Mouse (Mus musculus): Measurements from ENCODE around the gene Rcc2. TPM values are rescaled to one million over a fixed set of nuclear protein-coding genes. Genes with fewer than 3 reads are reported as not detected.

Gene Rcc2
- total and polyA plus RNA-seq, 3 experiments: 106 to 525 (median 205) TPM

DNA sequence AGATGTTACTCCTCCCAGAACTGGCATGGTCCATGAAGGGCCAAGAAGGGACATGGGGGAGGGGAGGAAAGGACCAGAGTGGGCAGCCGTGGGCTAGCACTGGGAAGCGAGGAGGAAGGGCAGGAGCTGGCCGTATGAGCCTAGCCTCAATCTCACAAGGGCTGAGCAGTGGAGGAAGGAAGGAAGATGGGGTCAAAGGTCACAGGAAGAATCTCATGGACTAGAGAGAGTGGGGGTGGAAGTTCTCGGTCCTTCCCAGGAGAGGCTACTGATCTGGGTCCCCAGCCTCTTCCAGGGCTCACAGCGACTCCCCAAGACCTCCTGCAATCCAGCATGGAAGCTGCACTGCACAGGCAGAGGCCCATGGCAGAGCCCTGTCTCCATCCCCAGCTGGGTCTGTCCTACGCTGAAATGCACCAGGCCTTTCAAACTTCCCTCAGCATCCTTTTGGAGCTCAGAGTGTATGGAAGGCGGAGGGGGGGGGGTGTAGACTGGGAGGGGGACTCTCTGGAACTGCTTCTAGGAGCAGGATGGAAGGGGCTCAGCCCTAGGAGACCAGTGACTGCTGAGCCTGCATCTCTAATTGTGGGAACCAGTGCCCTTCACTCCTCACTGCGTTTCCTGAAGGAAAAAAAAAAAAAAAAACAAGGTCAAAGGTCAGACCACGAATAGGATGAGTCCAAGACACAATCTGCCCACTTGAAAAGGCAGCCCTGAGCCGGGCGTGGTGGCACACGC lies 26.6 kb upstream of the Rcc2 start:
- H3K4me1 ChIP-seq (ENCODE audit: insufficient read depth, low read depth, low read length): peaks cover 2% of the 10 kb centered on the region; the same call in 1 of the 2 replicates
- H3K36me3 ChIP-seq (replicated peaks): no peaks in the 10 kb centered on the region
- H3K27me3 ChIP-seq (ENCODE audit: insufficient read depth, low read length): peaks cover 15% of the 10 kb centered on the region; the same call in 1 of the 2 replicates
- DNase-seq (ENCODE audit: low spot score) (no peak), ATAC-seq (ENCODE audit: extremely low read depth, insufficient number of reproducible peaks, low FRiP score, poor library complexity, severe bottlenecking) (no peak)
- TF ChIP-seq POLR2AphosphoS5 (IDR thresholded peaks at IDR 0.05; ENCODE audit: insufficient replicate concordance, low read depth, low read length): no peak
- no peak for TF ChIP-seq CTCF (IDR thresholded peaks at IDR 0.05; ENCODE audit: low read depth, low read length)
- no peak for TF ChIP-seq GATA2 (IDR thresholded peaks at IDR 0.05; ENCODE audit: borderline replicate concordance, low read depth, low read length)
- no peak for TF ChIP-seq TAL1 (conservative IDR thresholded peaks at IDR 0.05; ENCODE audit: low read depth, low read length)
- no peak for TF ChIP-seq GATA1 (IDR thresholded peaks at IDR 0.05; ENCODE audit: borderline replicate concordance, low read length)
- H3K9me3 ChIP-seq (replicated peaks): no peaks in the 10 kb centered on the region
- H3K4me3 ChIP-seq (ENCODE audit: low read depth, low read length): no peak overlapping the region

DNA sequence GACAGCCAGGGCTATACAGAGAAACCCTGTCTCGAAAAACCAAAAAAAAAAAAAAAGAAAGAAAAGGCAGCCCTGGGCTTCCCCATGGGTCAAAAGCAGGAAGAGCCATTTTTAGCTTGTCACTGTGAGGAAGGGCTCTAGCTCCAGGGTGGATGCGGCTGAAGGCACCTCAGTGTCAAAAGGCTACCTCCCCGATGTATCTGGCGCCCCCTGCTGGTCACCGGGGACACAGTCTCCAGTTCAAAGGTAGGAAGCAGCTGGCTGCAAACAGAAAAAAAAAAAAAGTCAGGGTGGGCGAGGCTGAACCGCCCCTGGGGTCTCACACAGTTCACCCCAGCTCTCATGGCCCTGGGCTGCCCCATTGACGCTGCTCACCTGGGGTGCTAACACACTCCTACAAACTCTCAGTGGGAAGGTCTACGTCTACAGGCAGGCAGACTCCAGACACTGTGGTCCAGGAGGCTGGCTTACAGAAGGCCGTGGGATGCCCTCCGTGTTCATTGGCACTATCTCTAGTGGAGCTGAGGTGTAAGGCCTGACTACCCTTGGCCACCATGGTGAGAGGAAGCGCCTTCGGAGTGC lies 25.9 kb upstream of the Rcc2 start:
- H3K4me3 ChIP-seq (ENCODE audit: low read depth, low read length): no peak overlapping the region
- H3K36me3 ChIP-seq (replicated peaks): no peaks in the 10 kb centered on the region
- TF ChIP-seq GATA2 (IDR thresholded peaks at IDR 0.05; ENCODE audit: borderline replicate concordance, low read depth, low read length): no peak
- no peak for TF ChIP-seq POLR2AphosphoS5 (IDR thresholded peaks at IDR 0.05; ENCODE audit: insufficient replicate concordance, low read depth, low read length)
- TF ChIP-seq GATA1 (IDR thresholded peaks at IDR 0.05; ENCODE audit: borderline replicate concordance, low read length): no peak
- TF ChIP-seq CTCF (IDR thresholded peaks at IDR 0.05; ENCODE audit: low read depth, low read length): peak; percentile 60
- TF ChIP-seq TAL1 (conservative IDR thresholded peaks at IDR 0.05; ENCODE audit: low read depth, low read length): no peak
- peaks cover 4% of the 10 kb centered on the region for H3K4me1 ChIP-seq (ENCODE audit: insufficient read depth, low read depth, low read length)
- peak; percentile 52 for DNase-seq (ENCODE audit: low spot score)
- 0 out of 2 replicates have a peak, but pooled peaks have one; percentile 54 for ATAC-seq (ENCODE audit: extremely low read depth, insufficient number of reproducible peaks, low FRiP score, poor library complexity, severe bottlenecking)
- H3K27me3 ChIP-seq (ENCODE audit: insufficient read depth, low read length): peaks cover 15% of the 10 kb centered on the region; the same call in 1 of the 2 replicates
- H3K9me3 ChIP-seq (replicated peaks): no peaks in the 10 kb centered on the region

DNA sequence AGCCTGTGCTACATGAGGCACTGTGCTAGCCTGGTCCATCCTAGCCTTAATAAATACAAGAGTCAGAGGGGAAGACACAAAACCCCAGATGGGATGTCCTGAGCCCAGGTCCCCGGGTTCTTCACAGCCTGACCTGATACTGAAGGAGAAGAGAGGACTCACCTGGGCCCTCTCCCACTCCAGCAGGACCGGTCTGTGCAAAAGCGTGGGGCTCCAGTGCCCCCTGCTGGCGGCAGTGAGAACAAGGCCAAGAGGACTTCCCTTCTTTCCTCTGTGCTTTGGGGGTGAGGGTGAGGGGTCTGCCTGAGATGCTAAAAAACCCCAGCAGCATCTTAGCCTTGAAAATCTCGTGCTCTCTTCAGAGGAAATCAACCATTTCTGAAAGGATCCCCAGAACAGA lies 21.3 kb upstream of the Rcc2 start:
- H3K27me3 ChIP-seq (ENCODE audit: insufficient read depth, low read length): peaks cover 4% of the 10 kb centered on the region; the same call in 1 of the 2 replicates
- no peak for ATAC-seq (ENCODE audit: extremely low read depth, insufficient number of reproducible peaks, low FRiP score, poor library complexity, severe bottlenecking)

DNA sequence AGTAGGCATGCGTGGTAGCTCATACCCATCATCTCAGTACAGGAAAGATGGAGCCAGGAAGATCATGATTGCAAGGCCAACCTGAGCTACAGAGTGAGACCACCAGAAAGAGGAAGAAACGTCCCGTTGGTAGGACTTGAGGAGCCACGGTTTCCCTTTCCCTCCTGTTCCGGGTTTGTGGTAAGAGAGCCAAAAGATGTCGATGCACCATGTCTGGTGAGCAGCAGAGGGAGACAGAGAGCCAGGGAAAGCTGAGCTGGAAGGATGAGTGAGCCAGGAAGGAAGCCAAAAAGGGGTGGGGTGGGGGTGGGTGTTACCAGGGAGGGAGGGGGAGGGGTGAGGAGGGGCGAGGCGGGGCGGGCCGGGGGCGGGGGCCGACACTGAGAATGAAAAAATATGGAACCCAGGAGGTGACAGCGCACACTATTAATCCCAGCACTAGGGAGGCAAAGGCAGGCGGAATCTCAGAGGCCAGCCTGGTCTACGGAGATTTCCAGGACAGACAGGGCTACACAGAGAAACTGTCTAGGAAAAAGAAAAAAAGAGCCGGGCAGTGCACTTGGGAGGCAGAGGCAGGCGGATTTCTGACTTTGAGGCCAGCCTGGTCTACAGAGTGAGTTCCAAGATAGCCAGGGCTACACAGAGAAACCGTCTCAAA lies 20.5 kb upstream of the Rcc2 start:
- DNase-seq (ENCODE audit: low spot score): peak; percentile 87
- Histone ChIP-seq H3K9me3 (replicated peaks) (no peaks in the 10 kb centered on the region), H3K36me3 (replicated peaks) (no peaks in the 10 kb centered on the region), H3K27me3 (ENCODE audit: insufficient read depth, low read length) (0 out of 2 replicates have a peak, but pooled peaks cover 2% of the 10 kb centered on the region), H3K4me1 (ENCODE audit: insufficient read depth, low read depth, low read length) (peaks cover 37% of the 10 kb centered on the region), H3K4me3 (ENCODE audit: low read depth, low read length) (peak overlapping the region; percentile 18; the same call in 1 of the 2 replicates)
- ATAC-seq (ENCODE audit: extremely low read depth, insufficient number of reproducible peaks, low FRiP score, poor library complexity, severe bottlenecking): 0 out of 2 replicates have a peak, but pooled peaks have one; percentile 7
- TF ChIP-seq CTCF (IDR thresholded peaks at IDR 0.05; ENCODE audit: low read depth, low read length) (peak; percentile 63), POLR2AphosphoS5 (IDR thresholded peaks at IDR 0.05; ENCODE audit: insufficient replicate concordance, low read depth, low read length) (no peak)

More for the DNA sequence above, 21.3 kb upstream of the Rcc2 start:
- peaks cover 30% of the 10 kb centered on the region for H3K4me1 ChIP-seq (ENCODE audit: insufficient read depth, low read depth, low read length)
- no peak overlapping the region for H3K4me3 ChIP-seq (ENCODE audit: low read depth, low read length)
- no peak for DNase-seq (ENCODE audit: low spot score)
- H3K36me3 ChIP-seq (replicated peaks): no peaks in the 10 kb centered on the region
- H3K9me3 ChIP-seq (replicated peaks): no peaks in the 10 kb centered on the region
- TF ChIP-seq GATA2 (IDR thresholded peaks at IDR 0.05; ENCODE audit: borderline replicate concordance, low read depth, low read length) (no peak), CTCF (IDR thresholded peaks at IDR 0.05; ENCODE audit: low read depth, low read length) (peak; percentile 45; the same call in 1 of the 2 replicates), POLR2AphosphoS5 (IDR thresholded peaks at IDR 0.05; ENCODE audit: insufficient replicate concordance, low read depth, low read length) (no peak), GATA1 (IDR thresholded peaks at IDR 0.05; ENCODE audit: borderline replicate concordance, low read length) (no peak), TAL1 (conservative IDR thresholded peaks at IDR 0.05; ENCODE audit: low read depth, low read length) (no peak)

DNA sequence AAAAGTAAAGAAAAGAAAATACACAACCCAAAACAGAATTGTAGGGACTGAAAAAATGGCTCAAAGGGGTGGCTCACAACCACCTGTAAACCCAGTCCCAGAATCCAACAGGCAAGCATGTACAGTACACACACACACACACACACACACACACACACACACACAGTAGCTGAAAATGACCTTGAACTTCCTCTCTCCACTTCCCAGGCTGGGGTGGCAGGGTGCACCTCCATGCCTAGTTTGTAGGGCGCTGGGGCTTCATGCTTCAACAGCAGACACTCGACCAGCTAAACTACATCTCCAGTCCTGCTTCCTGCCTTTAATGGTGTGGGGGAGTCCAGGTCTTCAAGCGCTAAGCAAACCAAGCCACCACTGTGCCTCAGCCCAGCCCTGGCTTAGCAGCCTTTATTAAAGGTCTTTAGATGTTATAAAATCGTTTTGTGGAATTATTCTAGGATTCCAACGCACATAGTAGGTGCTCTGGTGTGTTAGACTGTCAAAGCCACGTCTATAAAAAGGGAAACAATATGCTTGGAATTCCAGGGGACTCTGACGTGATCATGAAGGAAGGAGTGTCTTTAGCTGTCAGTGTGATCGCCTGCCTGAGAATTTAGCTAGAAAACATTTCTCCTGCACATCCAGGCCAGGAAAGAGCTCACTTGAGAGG lies 19.5 kb upstream of the Rcc2 start:
- H3K4me3 ChIP-seq (ENCODE audit: low read depth, low read length): 0 out of 2 replicates have a peak overlapping the region, but pooled peaks have one; percentile 9
- peaks cover 47% of the 10 kb centered on the region for H3K4me1 ChIP-seq (ENCODE audit: insufficient read depth, low read depth, low read length)
- H3K9me3 ChIP-seq (replicated peaks): no peaks in the 10 kb centered on the region
- TF ChIP-seq GATA2 (IDR thresholded peaks at IDR 0.05; ENCODE audit: borderline replicate concordance, low read depth, low read length): no peak
- TF ChIP-seq POLR2AphosphoS5 (IDR thresholded peaks at IDR 0.05; ENCODE audit: insufficient replicate concordance, low read depth, low read length): no peak
- no peak for TF ChIP-seq TAL1 (conservative IDR thresholded peaks at IDR 0.05; ENCODE audit: low read depth, low read length)
- TF ChIP-seq CTCF (IDR thresholded peaks at IDR 0.05; ENCODE audit: low read depth, low read length): no peak
- TF ChIP-seq GATA1 (IDR thresholded peaks at IDR 0.05; ENCODE audit: borderline replicate concordance, low read length): no peak
- ATAC-seq (ENCODE audit: extremely low read depth, insufficient number of reproducible peaks, low FRiP score, poor library complexity, severe bottlenecking) (no peak), DNase-seq (ENCODE audit: low spot score) (no peak)
- H3K36me3 ChIP-seq (replicated peaks): no peaks in the 10 kb centered on the region
- 0 out of 2 replicates have a peak, but pooled peaks cover 1% of the 10 kb centered on the region for H3K27me3 ChIP-seq (ENCODE audit: insufficient read depth, low read length)
